Comparison of ENCODE assay signal across 17 mouse cellular contexts in the genomic region with DNA sequence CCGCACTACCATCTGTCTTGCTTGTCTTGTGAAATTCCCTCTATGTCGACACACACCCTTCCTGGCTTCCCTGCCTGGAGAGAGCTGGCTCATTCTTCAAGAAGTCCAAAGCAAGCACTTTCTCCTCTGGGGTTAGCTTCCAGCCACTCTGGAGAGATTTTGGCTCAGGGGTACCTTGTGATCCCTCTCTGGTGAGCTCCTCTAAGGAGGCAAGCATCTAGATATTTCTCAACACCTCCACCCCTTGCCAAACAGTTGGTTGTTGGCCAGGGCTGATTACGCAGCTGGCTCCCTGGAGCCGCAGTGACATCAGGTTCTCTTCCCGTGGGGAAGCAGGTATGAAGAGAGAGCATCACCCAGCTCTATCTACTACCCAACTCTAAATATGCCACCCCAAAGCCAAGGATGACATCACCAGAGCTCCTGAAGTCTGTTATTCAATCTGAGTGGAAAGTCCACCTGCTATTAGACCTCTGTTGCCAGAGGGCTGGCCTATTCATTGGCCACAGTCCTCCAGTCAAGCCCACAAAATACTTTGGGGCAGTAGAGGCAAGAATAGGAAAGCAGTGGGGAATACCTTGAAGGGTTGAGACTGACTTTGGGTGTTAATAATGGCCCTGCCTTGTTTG. TPM values are rescaled to one million over a fixed set of nuclear protein-coding genes. Genes with fewer than 3 reads are reported as not detected.
DNase-seq lines count a peak whose midpoint lies in the region; ATAC-seq lines count a peak whose summit lies in the region.
"Had no signal": no experiment of that assay in that cellular context is flagged by ENCODE, and none has a peak within 500 bp of the region (broad histone marks: within the 10 kb centered on the region; RNA-seq: fewer than 3 reads in every experiment).

No protein-coding gene starts in this region.

- H3K9ac ChIP-seq in intestine, embryonic 14.5 days (ENCODE audit: low read length): no peak overlapping the region
- H3K9ac ChIP-seq: embryonic facial prominence, embryonic 15.5 days; forebrain, postnatal 0 days; heart, embryonic 15.5 days; lung, embryonic 14.5 days had no signal

- WGBS in heart, embryonic 10.5 days: 78% methylated on average over 5 of the region's 5 CpGs
- WGBS in intestine, embryonic 14.5 days: 81% methylated on average over 5 of the region's 5 CpGs
- 88% methylated on average over 5 of the region's 5 CpGs for WGBS in midbrain, embryonic 10.5 days

- no peak overlapping the region for H3K4me3 ChIP-seq in heart, embryonic 10.5 days
- H3K4me3 ChIP-seq in intestine, embryonic 14.5 days (ENCODE audit: low read depth, low read length): no peak overlapping the region
- H3K4me3 ChIP-seq in midbrain, embryonic 10.5 days: no peak overlapping the region
- H3K4me3 ChIP-seq: embryonic facial prominence, embryonic 15.5 days; heart, embryonic 15.5 days had no signal

- no peaks in the 10 kb centered on the region for H3K36me3 ChIP-seq in heart, embryonic 10.5 days
- no peaks in the 10 kb centered on the region for H3K36me3 ChIP-seq in intestine, embryonic 14.5 days (ENCODE audit: control insufficient read depth, insufficient read depth, low read length)
- H3K36me3 ChIP-seq in midbrain, embryonic 10.5 days: no peaks in the 10 kb centered on the region
- H3K36me3 ChIP-seq: embryonic facial prominence, embryonic 15.5 days; heart, embryonic 15.5 days had no signal

- peak; percentile 95 for DNase-seq in heart, adult 11 months
- DNase-seq in heart, embryonic 10.5 days (ENCODE audit: low spot score): no peak
- DNase-seq in adrenal gland, postnatal 10 days: peak; percentile 66
- no peak for DNase-seq in intestine, embryonic 14.5 days (ENCODE audit: low spot score)
- DNase-seq in midbrain, embryonic 10.5 days (ENCODE audit: low spot score): no peak
- DNase-seq in left cerebral cortex, adult 8-10 months (ENCODE audit: low spot score in 2 of 2): no peak
- no peak for DNase-seq in urinary bladder, postnatal 25 days (ENCODE audit: low spot score)
- DNase-seq: forebrain, postnatal 0 days; left cerebral cortex, postnatal 4 days; lung, embryonic 14.5 days; thymus, adult 18-20 months had no signal

- ATAC-seq in intestine, embryonic 14.5 days (replicated peaks; ENCODE audit: low FRiP score, low TSS enrichment, low read depth): no peak
- ATAC-seq in megakaryocyte, adult 5-6 weeks (ENCODE audit: poor library complexity, severe bottlenecking): peak; percentile 48; the same call in 1 of the 2 replicates
- ATAC-seq: forebrain, postnatal 0 days had no signal

- H3K4me1 ChIP-seq in heart, embryonic 10.5 days: no peaks in the 10 kb centered on the region
- H3K4me1 ChIP-seq in intestine, embryonic 14.5 days (replicated peaks; ENCODE audit: control insufficient read depth, insufficient read depth, low read length): no peaks in the 10 kb centered on the region
- no peaks in the 10 kb centered on the region for H3K4me1 ChIP-seq in midbrain, embryonic 10.5 days
- H3K4me1 ChIP-seq: embryonic facial prominence, embryonic 15.5 days; heart, embryonic 15.5 days had no signal

- no peaks in the 10 kb centered on the region for H3K9me3 ChIP-seq in heart, embryonic 10.5 days
- no peaks in the 10 kb centered on the region for H3K9me3 ChIP-seq in intestine, embryonic 14.5 days (ENCODE audit: control insufficient read depth, low read length)
- H3K9me3 ChIP-seq in midbrain, embryonic 10.5 days (replicated peaks): no peaks in the 10 kb centered on the region
- H3K9me3 ChIP-seq: embryonic facial prominence, embryonic 15.5 days; heart, embryonic 15.5 days had no signal

- peaks cover 17% of the 10 kb centered on the region; the same call in 1 of the 2 replicates for H3K27me3 ChIP-seq in heart, embryonic 10.5 days (ENCODE audit: insufficient read depth, poor library complexity, severe bottlenecking)
- no peaks in the 10 kb centered on the region for H3K27me3 ChIP-seq in intestine, embryonic 14.5 days (replicated peaks; ENCODE audit: control insufficient read depth, insufficient read depth, low read length)
- no peaks in the 10 kb centered on the region for H3K27me3 ChIP-seq in midbrain, embryonic 10.5 days (ENCODE audit: low read depth, poor library complexity, severe bottlenecking)
- H3K27me3 ChIP-seq: embryonic facial prominence, embryonic 15.5 days had no signal

- H3K4me2 ChIP-seq in intestine, embryonic 14.5 days (ENCODE audit: low read length): 0 out of 2 replicates have a peak overlapping the region, but pooled peaks have one; percentile 30
- H3K4me2 ChIP-seq: embryonic facial prominence, embryonic 15.5 days; heart, embryonic 15.5 days; lung, embryonic 14.5 days had no signal

- no peak overlapping the region for H3K27ac ChIP-seq in heart, embryonic 10.5 days
- no peak overlapping the region for H3K27ac ChIP-seq in intestine, embryonic 14.5 days (ENCODE audit: low read depth)
- no peak overlapping the region for H3K27ac ChIP-seq in midbrain, embryonic 10.5 days (replicated peaks)
- H3K27ac ChIP-seq: embryonic facial prominence, embryonic 15.5 days; heart, embryonic 15.5 days had no signal

RNA-seq across cellular contexts. Expression of a gene that starts 2.5 kb away (rescaled TPM):
- polyA plus RNA-seq in heart, embryonic 10.5 days (2016; fragmentation: Nextera tagmentation; extraction: Ambion mirVana): not detected in 2 replicates
- total RNA-seq in adrenal gland, postnatal 10 days (2021): not detected
- polyA plus RNA-seq in intestine, embryonic 14.5 days (2014; fragmentation: Nextera tagmentation; extraction: Ambion mirVana): 22.3 and 23.2 TPM in 2 replicates
- total RNA-seq in megakaryocyte, adult 5-6 weeks (2015): 0.34 TPM in 1 of 2 replicates, not detected in the other
- total RNA-seq in megakaryocyte, adult 5-6 weeks (2017): 0.07 TPM in 1 of 2 replicates, not detected in the other
- polyA plus RNA-seq in midbrain, embryonic 10.5 days (2016; fragmentation: Nextera tagmentation; extraction: Ambion mirVana): not detected in 2 replicates
- under 1 TPM in 3 of 4 experiments, not detected in 1; 0.16 to 0.66 (median 0.30) TPM for total RNA-seq in left cerebral cortex, adult 8-10 months (2022)
- total RNA-seq: common myeloid progenitor, adult 5-6 weeks; forebrain, postnatal 0 days; left cerebral cortex, postnatal 4 days; MEL had no signal
- polyA plus RNA-seq: C2C12; forebrain, postnatal 0 days had no signal

RNA-seq across cellular contexts. Expression of a gene that starts 19.6 kb away (rescaled TPM):
- polyA plus RNA-seq in heart, embryonic 10.5 days (2016; fragmentation: Nextera tagmentation; extraction: Ambion mirVana): not detected in 2 replicates
- total RNA-seq in adrenal gland, postnatal 10 days (2021): not detected
- 0.22 TPM in 1 of 2 replicates, not detected in the other for polyA plus RNA-seq in intestine, embryonic 14.5 days (2014; fragmentation: Nextera tagmentation; extraction: Ambion mirVana)
- total RNA-seq in megakaryocyte, adult 5-6 weeks (2015): not detected in 2 replicates
- total RNA-seq in megakaryocyte, adult 5-6 weeks (2017): not detected in 2 replicates
- not detected in 2 replicates for polyA plus RNA-seq in midbrain, embryonic 10.5 days (2016; fragmentation: Nextera tagmentation; extraction: Ambion mirVana)
- 1 to 10 TPM; 1.6 to 1.9 (median 1.7) TPM for total RNA-seq in left cerebral cortex, adult 8-10 months (2022)
- total RNA-seq: common myeloid progenitor, adult 5-6 weeks; left cerebral cortex, postnatal 4 days; MEL had no signal
- polyA plus RNA-seq: C2C12; heart, embryonic 15.5 days had no signal

Comparison
In these comparisons a context has a peak if more than half of its experiments do, and no peak if none do; other contexts are left out.
1. DNase-seq: peak in heart, adult 11 months (single experiment) and adrenal gland, postnatal 10 days (single experiment); none in heart, embryonic 10.5 days (single experiment), intestine, embryonic 14.5 days (single experiment), midbrain, embryonic 10.5 days (single experiment), left cerebral cortex, adult 8-10 months (0 of 2) and urinary bladder, postnatal 25 days (single experiment).